Mouse (Mus musculus): Measurements from ENCODE around the gene Spg11. TPM values are rescaled to one million over a fixed set of nuclear protein-coding genes. Genes with fewer than 3 reads are reported as not detected.

The Spg11 gene
- total RNA-seq, 2 experiments from 2014 or later: 6.3 to 6.4 TPM

Small RNA genes within 50 kb of the gene (microRNA-seq; reads per million reads assigned to microRNA genes)
- 0 reads per million in 2 experiments for gene Gm47314

Other genes with a start within 250 kb of the Spg11 start
- gene Ctdspl2, start 162.4 kb downstream of the Spg11 start, total RNA-seq (2021): 10 to 100 TPM in 1 of 2 experiments, 1 to 10 TPM in 1; 9.7 to 10.6 TPM
- under 1 TPM in 1 of 2 experiments, not detected in 1; 0.09 TPM for gene Mageb3, start 162.3 kb downstream of the Spg11 start, total RNA-seq (2021)
- 10 to 100 TPM; 16.4 to 19.3 TPM for gene Eif3j1, start 89.8 kb downstream of the Spg11 start, total RNA-seq (2021)
- 10 to 100 TPM; 80.2 to 95.9 TPM for gene B2m, start 29.3 kb upstream of the Spg11 start, total RNA-seq (2021)
- not detected for gene Trim69, start 42.3 kb upstream of the Spg11 start, total RNA-seq (2021)
- not detected for gene Patl2, start 67.8 kb upstream of the Spg11 start, total RNA-seq (2021)
- gene Terb2, start 67.9 kb upstream of the Spg11 start, total RNA-seq (2021): not detected
- 10 to 100 TPM; 16.9 TPM for gene Sord, start 116.4 kb upstream of the Spg11 start, total RNA-seq (2021)
- under 1 TPM; 0.13 to 0.18 TPM for gene Duox2, start 180.1 kb upstream of the Spg11 start, total RNA-seq (2021)
- gene Duoxa2, start 180.5 kb upstream of the Spg11 start, total RNA-seq (2021): not detected
- gene Duoxa1, start 195.3 kb upstream of the Spg11 start, total RNA-seq (2021): under 1 TPM; 0.42 to 0.53 TPM
- under 1 TPM; 0.27 to 0.45 TPM for gene Duox1, start 197.3 kb upstream of the Spg11 start, total RNA-seq (2021)